Mouse (Mus musculus) layer of hippocampus, postnatal 25 days (tissue): ENCODE measurements around the gene Gm26566. TPM values are rescaled to one million over a fixed set of nuclear protein-coding genes. Genes with fewer than 3 reads are reported as not detected.
"Not testable (repeated sequence)": the region's sequence is repeated elsewhere in the genome, so short reads cannot be mapped to it uniquely, and the experiment has no call there.

Experiments used
- DNase-seq, 2 experiments: peaks; one replicate each; pipeline ENCODE4 v3.0.0; 2022; ENCODE audit warnings: mixed read lengths in 2 of 2, low spot score in 1 of 2; ENCODE audit errors: extremely low spot score in 1 of 2
- total RNA-seq, 2 experiments: library from RNA; stranded (reverse); gene quantifications; 2 replicates each; pipeline ENCODE4 v1.2.3; 2021

Gene Gm26566
- total RNA-seq, 2 experiments from 2014 or later = 1.4 to 1.8 TPM

- DNase-seq = peak in 1 of 2 experiments; percentile 9
Observed at GRCm38 (mm10) chr4:88727324-88727723, 5.7 kb downstream of the Gm26566 start.

GRCm38 (mm10) chr4:88738480-88738879, 16.9 kb downstream of the Gm26566 start:
- DNase-seq = peak; percentile 36 to 76

- no peak for DNase-seq
Observed at GRCm38 (mm10) chr4:88739036-88739435, 17.4 kb downstream of the Gm26566 start.

- DNase-seq = no peak
Observed at GRCm38 (mm10) chr4:88741426-88741825, 19.8 kb downstream of the Gm26566 start.

- DNase-seq = no peak
Observed at GRCm38 (mm10) chr4:88742771-88743371, 21.3 kb downstream of the Gm26566 start.

GRCm38 (mm10) chr4:88744207-88744606, 22.6 kb downstream of the Gm26566 start:
- no peak for DNase-seq

- no peak for DNase-seq
Observed at GRCm38 (mm10) chr4:88749926-88750325, 28.3 kb downstream of the Gm26566 start.

- peak; percentile 64 to 77 for DNase-seq
Observed at GRCm38 (mm10) chr4:88754818-88755340, 33.3 kb downstream of the Gm26566 start, which contains the start of gene Gm13271. Gene Gm13271 (plus strand): TSS chr4:88754868.

- not testable (repeated sequence) for DNase-seq
Observed at GRCm38 (mm10) chr4:88756581-88757513, 35.2 kb downstream of the Gm26566 start.

GRCm38 (mm10) chr4:88757628-88758031, 36.0 kb downstream of the Gm26566 start:
- DNase-seq = peak; percentile 81 to 99

GRCm38 (mm10) chr4:88758751-88759150, 37.1 kb downstream of the Gm26566 start:
- not testable (repeated sequence) for DNase-seq

GRCm38 (mm10) chr4:88759610-88760268, 38.1 kb downstream of the Gm26566 start, which contains the start of gene Gm13283:
Gene Gm13283 (plus strand): TSS chr4:88760119.
- DNase-seq = peak; percentile 12 to 16

GRCm38 (mm10) chr4:88760431-88760830, 38.8 kb downstream of the Gm26566 start:
- DNase-seq = peak; percentile 25 to 34

GRCm38 (mm10) chr4:88761776-88762175, 40.2 kb downstream of the Gm26566 start:
- peak; percentile 61 to 72 for DNase-seq

GRCm38 (mm10) chr4:88762341-88762740, 40.7 kb downstream of the Gm26566 start:
- peak in 1 of 2 experiments; percentile 15 for DNase-seq

- peak; percentile 8 to 18 for DNase-seq
Observed at GRCm38 (mm10) chr4:88763384-88764018, 41.9 kb downstream of the Gm26566 start.
